Mouse (Mus musculus): Measurements from ENCODE around the gene Mmab. TPM values are rescaled to one million over a fixed set of nuclear protein-coding genes. Genes with fewer than 3 reads are reported as not detected.

The Mmab gene
- polyA plus RNA-seq, 1 experiment from 2014 or later: 32.4 TPM

DNA sequence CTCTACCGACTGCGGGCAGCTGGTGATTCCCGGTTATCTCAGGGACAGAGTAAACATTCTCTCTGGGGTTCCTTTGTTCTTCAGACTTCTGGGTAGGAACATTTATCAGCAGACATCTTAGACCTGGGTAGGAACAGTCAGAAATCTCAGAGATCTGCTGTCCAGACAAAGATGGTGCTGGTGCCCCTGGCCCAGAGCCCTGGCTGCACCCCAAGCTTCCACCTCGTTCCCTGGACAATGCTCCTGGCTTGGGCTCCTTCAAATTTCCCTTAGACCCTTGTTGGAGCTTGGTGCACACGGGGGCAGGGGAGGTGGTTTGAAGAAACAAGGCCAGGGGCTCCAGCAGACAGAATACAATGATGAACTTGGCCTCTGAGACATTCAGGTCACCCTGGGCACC, 21.3 kb downstream of the Mmab start:
- 0 out of 2 replicates have a peak, but pooled peaks cover 3% of the 10 kb centered on the region for H3K4me1 ChIP-seq
- no peak for DNase-seq (ENCODE audit: extremely low spot score, low spot score)
- 58% methylated on average over 5 of the region's 5 CpGs for WGBS
- no peak overlapping the region for H3K4me3 ChIP-seq
- no peaks in the 10 kb centered on the region for H3K27me3 ChIP-seq (ENCODE audit: poor library complexity, severe bottlenecking)
- H3K36me3 ChIP-seq (replicated peaks): peaks cover 47% of the 10 kb centered on the region
- peak overlapping the region; percentile 26; the same call in 1 of the 2 replicates for H3K27ac ChIP-seq
- no peaks in the 10 kb centered on the region for H3K9me3 ChIP-seq

DNA sequence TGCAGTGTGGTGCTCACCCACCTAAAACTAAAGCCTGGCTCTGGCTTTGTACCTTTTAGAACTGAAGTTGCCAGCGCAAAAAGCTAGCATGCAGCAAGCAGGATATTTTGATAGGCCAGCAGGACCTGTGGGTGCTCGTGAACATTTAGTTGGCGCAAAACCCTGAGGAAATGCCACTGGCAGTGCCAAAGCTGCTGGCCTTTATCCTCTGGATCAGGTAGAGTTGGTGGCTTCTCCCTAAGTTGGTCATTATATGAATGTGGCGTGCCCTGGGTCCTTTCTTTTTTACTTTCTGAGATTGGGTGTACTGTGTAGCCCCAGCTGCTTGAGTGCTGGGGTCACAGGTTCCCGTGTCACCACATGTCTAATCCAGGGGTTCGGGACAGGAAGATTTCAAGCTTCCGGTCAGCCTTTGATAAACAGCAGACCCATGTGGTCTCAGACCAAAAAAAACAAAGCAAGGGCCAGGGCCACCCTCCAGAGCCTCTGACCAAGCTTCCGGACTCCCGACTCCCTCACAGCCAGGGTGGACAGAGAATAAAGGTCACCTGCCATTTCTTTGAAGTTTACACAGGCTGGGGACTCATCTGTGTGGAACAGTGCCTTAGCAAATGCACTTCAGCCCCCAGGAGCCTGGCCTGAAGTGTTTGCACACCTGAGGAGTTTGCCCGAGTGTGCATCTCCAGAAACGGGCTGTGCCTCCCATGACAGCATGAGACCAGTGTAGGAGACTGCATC, 22.1 kb downstream of the Mmab start:
- Histone ChIP-seq H3K9me3 (no peaks in the 10 kb centered on the region), H3K36me3 (replicated peaks) (peaks cover 56% of the 10 kb centered on the region), H3K27ac (0 out of 2 replicates have a peak overlapping the region, but pooled peaks have one; percentile 3), H3K4me1 (0 out of 2 replicates have a peak, but pooled peaks cover 3% of the 10 kb centered on the region), H3K27me3 (ENCODE audit: poor library complexity, severe bottlenecking) (no peaks in the 10 kb centered on the region), H3K4me3 (no peak overlapping the region)
- DNase-seq (ENCODE audit: extremely low spot score, low spot score): no peak
- whole genome bisulfite sequencing: 86% methylated on average over 11 of the region's 11 CpGs

DNA sequence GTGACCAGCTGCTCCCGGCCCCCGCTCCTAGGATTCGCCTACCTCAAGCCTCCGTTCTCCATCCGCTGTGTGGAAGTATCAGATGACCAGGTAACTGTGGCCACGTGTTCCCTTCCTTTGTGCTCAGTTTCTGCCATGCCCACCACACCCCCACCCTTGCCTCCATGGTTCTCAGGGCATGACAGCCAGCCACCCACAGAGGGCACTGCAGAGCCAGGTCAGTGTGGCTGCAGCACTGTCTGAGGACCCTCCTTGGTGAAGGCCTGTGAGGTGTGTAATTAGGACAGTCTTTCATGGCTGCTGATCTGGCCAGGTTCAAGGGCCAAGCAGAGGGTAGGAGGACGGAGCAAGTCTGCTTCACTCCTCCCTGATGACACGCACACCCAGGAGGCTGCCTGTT, 25.3 kb downstream of the Mmab start:
- Histone ChIP-seq H3K4me1 (0 out of 2 replicates have a peak, but pooled peaks cover 3% of the 10 kb centered on the region), H3K27ac (no peak overlapping the region), H3K4me3 (no peak overlapping the region), H3K27me3 (ENCODE audit: poor library complexity, severe bottlenecking) (no peaks in the 10 kb centered on the region), H3K9me3 (no peaks in the 10 kb centered on the region), H3K36me3 (replicated peaks) (peaks cover 88% of the 10 kb centered on the region)
- 87% methylated on average over 8 of the region's 8 CpGs for WGBS
- DNase-seq (ENCODE audit: extremely low spot score, low spot score): peak; percentile 22

DNA sequence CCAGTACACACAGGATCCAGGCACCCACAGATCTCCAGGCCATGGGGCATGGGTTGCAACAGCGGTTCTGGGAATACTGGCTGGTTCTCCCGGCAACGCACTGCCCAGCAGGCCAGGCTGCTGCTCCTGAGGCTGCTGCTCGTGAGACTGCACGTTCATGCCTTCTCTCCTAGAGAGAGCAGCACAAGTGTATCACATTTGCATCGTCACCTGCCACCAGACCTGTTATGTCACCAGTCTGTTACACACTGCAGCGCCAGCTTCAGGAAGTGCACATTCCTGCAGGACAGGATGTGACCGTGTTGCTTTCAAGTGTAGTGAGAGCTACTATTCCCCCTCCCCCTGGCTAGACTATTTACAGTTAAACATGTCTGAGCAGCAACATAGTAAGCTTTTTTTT, 27.0 kb downstream of the Mmab start:
- Histone ChIP-seq H3K27me3 (ENCODE audit: poor library complexity, severe bottlenecking) (no peaks in the 10 kb centered on the region), H3K4me3 (no peak overlapping the region), H3K9me3 (no peaks in the 10 kb centered on the region), H3K27ac (no peak overlapping the region), H3K4me1 (no peaks in the 10 kb centered on the region), H3K36me3 (replicated peaks) (peaks cover 100% of the 10 kb centered on the region)
- no peak for DNase-seq (ENCODE audit: extremely low spot score, low spot score)
- WGBS: 94% methylated on average over 8 of the region's 8 CpGs

DNA sequence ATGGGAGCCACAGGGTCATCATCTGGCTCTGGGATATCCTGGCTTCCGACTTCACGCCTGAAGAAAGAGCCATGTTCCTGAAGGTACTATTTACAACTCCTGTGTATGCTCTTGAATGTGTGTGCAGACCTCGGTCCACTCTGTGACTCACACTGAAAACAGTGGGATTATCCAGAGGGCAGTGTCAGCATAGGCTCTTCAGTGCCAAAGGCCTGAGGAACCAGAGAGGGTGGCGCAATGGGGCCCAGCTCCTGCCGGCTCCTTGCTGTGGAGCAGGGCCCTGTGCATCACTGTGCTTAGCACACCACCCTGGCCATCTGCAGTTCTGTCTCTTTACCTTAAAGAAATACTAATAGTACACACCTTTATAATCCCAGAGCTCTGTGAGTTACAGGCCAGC, 28.3 kb downstream of the Mmab start:
- WGBS: 91% methylated on average over 5 of the region's 5 CpGs
- H3K27me3 ChIP-seq (ENCODE audit: poor library complexity, severe bottlenecking): no peaks in the 10 kb centered on the region
- DNase-seq (ENCODE audit: extremely low spot score, low spot score): no peak
- H3K9me3 ChIP-seq: no peaks in the 10 kb centered on the region
- no peak overlapping the region for H3K27ac ChIP-seq
- no peak overlapping the region for H3K4me3 ChIP-seq
- no peaks in the 10 kb centered on the region for H3K4me1 ChIP-seq
- H3K36me3 ChIP-seq (replicated peaks): peaks cover 100% of the 10 kb centered on the region

DNA sequence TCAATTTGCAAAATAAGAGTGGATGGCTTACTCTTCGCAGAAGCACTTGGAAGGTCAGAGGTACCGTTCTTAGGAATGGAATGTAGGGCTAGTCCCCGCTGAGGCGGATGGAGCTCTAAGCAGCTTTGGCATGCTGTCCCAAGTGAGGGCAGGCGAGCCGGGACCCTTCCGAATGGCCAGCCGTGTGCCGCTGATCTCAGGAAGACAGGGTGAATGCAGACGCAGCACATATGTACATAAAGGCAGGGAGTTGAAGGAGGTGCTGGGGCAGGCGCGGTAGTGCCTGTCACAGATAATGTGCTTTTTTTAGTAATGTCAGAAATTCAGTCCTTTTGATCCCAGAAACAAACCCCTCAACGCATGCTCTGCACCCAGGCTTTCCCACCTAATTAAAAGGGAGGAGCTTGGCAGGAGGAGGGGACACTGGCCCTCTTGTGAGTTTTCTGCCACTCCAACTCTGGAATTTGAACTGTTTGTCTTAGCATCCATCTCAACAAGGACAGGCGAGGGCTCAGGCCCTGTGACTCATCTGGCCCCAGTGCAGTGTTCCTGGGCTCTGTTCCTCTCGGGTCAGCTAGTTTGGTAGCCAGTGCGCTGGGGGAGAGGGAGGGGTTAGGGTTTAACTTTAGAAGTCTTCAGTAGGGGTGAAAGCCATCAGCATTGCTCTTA, 30.7 kb downstream of the Mmab start:
- H3K4me1 ChIP-seq: no peaks in the 10 kb centered on the region
- H3K27ac ChIP-seq: no peak overlapping the region
- WGBS: 85% methylated on average over 16 of the region's 16 CpGs
- peaks cover 100% of the 10 kb centered on the region for H3K36me3 ChIP-seq (replicated peaks)
- no peak for DNase-seq (ENCODE audit: extremely low spot score, low spot score)
- no peak overlapping the region for H3K4me3 ChIP-seq
- H3K27me3 ChIP-seq (ENCODE audit: poor library complexity, severe bottlenecking): no peaks in the 10 kb centered on the region
- no peaks in the 10 kb centered on the region for H3K9me3 ChIP-seq

DNA sequence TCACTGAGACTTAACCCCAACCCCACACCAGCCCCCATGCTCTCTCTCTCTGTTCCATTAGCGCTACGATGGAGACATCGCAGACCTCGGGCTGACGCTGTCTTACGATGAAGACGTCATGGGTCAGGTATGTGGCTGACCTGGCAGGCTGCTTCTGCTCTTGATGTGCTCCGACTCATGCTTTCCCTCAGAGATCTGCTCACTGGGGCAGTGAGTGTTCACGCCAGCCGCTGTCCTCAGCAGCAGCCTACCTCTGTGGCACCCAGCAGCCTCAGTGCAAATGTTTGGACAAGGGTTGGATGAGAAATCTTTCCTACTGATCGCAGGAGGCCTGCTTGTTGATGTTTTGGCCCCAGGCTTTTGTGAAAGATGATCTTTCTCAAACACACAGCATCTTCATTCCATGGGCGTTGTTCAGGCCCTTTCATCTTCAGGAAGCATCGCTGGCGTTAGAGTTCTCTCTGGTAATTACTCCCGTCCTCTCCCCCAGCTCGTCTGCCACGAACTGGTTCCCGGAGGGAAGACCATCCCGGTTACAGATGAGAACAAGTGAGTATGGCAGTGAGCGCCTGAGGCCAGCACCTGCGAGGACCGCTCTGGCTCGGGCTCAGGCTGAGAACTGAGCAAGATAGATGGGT, 31.4 kb downstream of the Mmab start:
- Histone ChIP-seq H3K27ac (no peak overlapping the region), H3K4me3 (no peak overlapping the region), H3K4me1 (no peaks in the 10 kb centered on the region), H3K36me3 (replicated peaks) (peaks cover 100% of the 10 kb centered on the region), H3K27me3 (ENCODE audit: poor library complexity, severe bottlenecking) (no peaks in the 10 kb centered on the region), H3K9me3 (no peaks in the 10 kb centered on the region)
- 86% methylated on average over 23 of the region's 23 CpGs for WGBS
- DNase-seq (ENCODE audit: extremely low spot score, low spot score): no peak

DNA sequence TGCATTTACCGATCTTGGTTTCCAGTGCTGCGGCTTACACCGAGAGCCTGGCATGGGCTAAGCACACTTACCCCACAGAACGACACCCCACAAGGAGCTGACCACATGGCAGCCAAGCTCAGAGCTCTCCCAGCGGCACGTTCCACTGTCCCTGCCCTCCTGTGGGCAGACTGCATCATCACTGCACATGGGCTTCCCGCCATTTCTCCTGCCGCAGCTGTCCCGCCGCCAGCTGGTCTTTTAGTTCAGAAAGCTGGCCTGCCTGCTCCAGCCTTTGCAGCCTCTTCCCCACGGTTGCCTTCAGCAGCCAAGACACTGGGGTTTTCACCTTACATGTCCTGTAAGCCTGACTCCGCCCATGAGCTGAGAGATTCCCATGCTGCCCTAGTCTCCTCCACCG, 33.4 kb downstream of the Mmab start:
- Histone ChIP-seq H3K4me3 (no peak overlapping the region), H3K27ac (no peak overlapping the region), H3K4me1 (no peaks in the 10 kb centered on the region), H3K27me3 (ENCODE audit: poor library complexity, severe bottlenecking) (no peaks in the 10 kb centered on the region), H3K36me3 (replicated peaks) (peaks cover 100% of the 10 kb centered on the region), H3K9me3 (no peaks in the 10 kb centered on the region)
- DNase-seq (ENCODE audit: extremely low spot score, low spot score): no peak
- 93% methylated on average over 13 of the region's 13 CpGs for WGBS

DNA sequence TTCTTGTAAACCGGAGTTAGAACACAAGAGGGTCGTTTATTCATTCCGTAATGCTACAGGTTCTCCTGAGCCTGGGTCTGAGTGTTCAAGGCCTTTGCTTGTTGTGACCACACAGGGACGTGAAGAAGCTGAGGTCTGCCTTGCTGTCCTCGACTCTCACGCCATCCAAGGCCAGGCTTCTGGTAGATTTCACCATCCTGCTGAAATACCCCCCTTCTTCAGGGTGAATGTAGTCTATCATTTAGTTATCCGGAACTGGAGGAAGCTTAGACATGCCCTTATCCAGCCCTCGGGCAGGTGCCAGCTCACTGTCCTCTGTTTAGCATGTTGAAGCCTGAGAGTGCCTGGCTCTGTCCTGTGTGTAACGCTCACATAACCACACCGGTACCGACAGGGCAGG, 35.0 kb downstream of the Mmab start:
- Histone ChIP-seq H3K27ac (no peak overlapping the region), H3K4me3 (no peak overlapping the region), H3K27me3 (ENCODE audit: poor library complexity, severe bottlenecking) (no peaks in the 10 kb centered on the region), H3K36me3 (replicated peaks) (peaks cover 100% of the 10 kb centered on the region), H3K4me1 (no peaks in the 10 kb centered on the region), H3K9me3 (no peaks in the 10 kb centered on the region)
- DNase-seq (ENCODE audit: extremely low spot score, low spot score): no peak
- WGBS: 97% methylated on average over 11 of the region's 11 CpGs

DNA sequence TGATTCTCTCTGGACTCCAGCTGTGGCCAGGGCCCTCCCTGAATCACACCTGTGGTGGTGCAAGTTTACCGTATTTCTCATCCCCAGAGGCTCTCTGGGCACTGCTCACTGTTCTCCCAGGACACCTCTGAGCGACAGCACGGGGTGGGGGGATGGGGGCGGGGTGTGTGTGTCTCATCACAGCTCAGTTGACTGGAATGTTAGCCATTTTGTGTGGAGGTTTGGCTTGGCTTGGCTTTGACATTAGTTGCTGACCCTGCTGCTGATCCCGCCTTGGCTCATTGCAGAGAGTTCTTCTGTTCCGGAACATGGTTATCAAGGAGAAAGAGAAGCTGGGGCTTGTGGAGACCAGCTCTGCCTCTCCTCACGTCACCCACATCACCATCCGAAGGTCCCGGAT, 36.0 kb downstream of the Mmab start:
- Histone ChIP-seq H3K36me3 (replicated peaks) (peaks cover 100% of the 10 kb centered on the region), H3K4me3 (no peak overlapping the region), H3K4me1 (no peaks in the 10 kb centered on the region), H3K27ac (no peak overlapping the region), H3K9me3 (no peaks in the 10 kb centered on the region), H3K27me3 (ENCODE audit: poor library complexity, severe bottlenecking) (no peaks in the 10 kb centered on the region)
- DNase-seq (ENCODE audit: extremely low spot score, low spot score): no peak
- 93% methylated on average over 9 of the region's 9 CpGs for WGBS

DNA sequence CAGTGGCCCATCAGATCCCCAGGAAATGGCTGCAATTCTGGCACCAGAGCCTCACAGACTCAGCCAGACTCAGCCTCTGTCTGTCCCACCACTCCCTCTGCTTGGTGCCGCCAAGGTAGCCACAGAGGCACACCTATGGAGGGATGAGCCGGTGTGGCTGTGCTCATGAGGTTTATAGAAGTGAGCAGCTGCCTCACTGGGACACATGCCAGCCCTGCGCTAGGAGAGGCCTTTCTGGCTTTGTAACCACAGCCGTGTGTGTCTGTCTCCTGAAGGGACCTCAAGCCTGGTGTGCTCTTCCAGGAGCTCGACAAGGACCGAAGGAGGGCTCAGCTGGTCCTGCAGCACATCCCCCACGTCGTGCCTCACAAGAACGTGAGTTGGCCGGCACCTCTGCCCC, 36.6 kb downstream of the Mmab start:
- Histone ChIP-seq H3K4me3 (no peak overlapping the region), H3K27ac (no peak overlapping the region), H3K9me3 (no peaks in the 10 kb centered on the region), H3K36me3 (replicated peaks) (peaks cover 100% of the 10 kb centered on the region), H3K4me1 (no peaks in the 10 kb centered on the region), H3K27me3 (ENCODE audit: poor library complexity, severe bottlenecking) (no peaks in the 10 kb centered on the region)
- 94% methylated on average over 10 of the region's 10 CpGs for WGBS
- DNase-seq (ENCODE audit: extremely low spot score, low spot score): no peak

DNA sequence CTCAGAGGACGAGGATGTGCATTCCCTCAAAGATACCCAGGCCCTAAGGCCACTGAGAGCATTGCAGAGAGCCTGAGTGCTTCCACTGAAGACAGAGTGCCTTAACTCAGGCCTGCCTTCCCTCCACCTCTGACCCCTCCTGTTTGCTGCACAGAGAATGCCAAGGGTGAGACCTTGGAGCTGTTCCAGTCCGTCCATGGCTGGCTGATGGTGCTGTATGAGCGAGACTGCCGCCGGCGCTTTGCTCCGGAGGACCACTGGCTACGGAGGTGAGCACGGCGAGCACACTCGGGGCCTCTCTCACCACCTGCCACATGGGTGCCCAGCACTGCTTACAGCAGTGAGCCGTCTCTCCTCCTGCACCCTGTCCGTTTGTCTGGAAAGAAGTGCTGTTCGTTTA, 37.3 kb downstream of the Mmab start:
- Histone ChIP-seq H3K27ac (no peak overlapping the region), H3K4me1 (no peaks in the 10 kb centered on the region), H3K36me3 (replicated peaks) (peaks cover 100% of the 10 kb centered on the region), H3K9me3 (no peaks in the 10 kb centered on the region), H3K27me3 (ENCODE audit: poor library complexity, severe bottlenecking) (no peaks in the 10 kb centered on the region), H3K4me3 (no peak overlapping the region)
- DNase-seq (ENCODE audit: extremely low spot score, low spot score): no peak
- 95% methylated on average over 14 of the region's 14 CpGs for WGBS

DNA sequence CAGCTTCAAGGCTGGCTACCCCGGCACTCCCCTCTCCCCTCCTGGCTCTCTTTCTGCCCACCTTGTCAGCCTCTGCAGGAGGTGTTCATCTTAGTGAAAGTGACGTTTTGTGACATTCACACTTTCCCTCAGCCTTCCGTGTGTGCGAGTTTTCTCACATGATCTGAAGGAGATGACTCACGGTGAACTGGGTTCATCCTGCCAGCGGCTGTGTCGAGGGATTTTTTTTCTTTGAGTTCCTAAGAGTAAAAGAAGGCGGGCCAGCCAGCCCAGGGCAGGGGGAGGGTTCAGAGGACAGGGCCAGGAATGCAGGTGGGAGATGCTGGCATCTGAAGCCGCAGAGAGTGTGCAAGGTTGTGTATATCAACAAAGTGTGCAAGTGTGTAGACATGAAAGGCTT, 50.7 kb downstream of the Mmab start:
- H3K4me1 ChIP-seq: no peaks in the 10 kb centered on the region
- no peak overlapping the region for H3K4me3 ChIP-seq
- WGBS: 89% methylated on average over 9 of the region's 9 CpGs
- H3K27ac ChIP-seq: no peak overlapping the region
- H3K36me3 ChIP-seq (replicated peaks): peaks cover 100% of the 10 kb centered on the region
- H3K9me3 ChIP-seq: no peaks in the 10 kb centered on the region
- DNase-seq (ENCODE audit: extremely low spot score, low spot score): no peak
- no peaks in the 10 kb centered on the region for H3K27me3 ChIP-seq (ENCODE audit: poor library complexity, severe bottlenecking)
